Mouse (Mus musculus) cerebellum, adult 9-11 months (tissue): ENCODE results near the gene Cyp4f18.
"Not testable (repeated sequence)": the region's sequence is repeated elsewhere in the genome, so short reads cannot be mapped to it uniquely, and the experiment has no call there.

Experiments used
- DNase-seq: peaks from one replicate; pipeline ENCODE4 v3.0.0; 2022

Cyp4f18 gene

GRCm38 (mm10) chr8:71971945-71972344 is 37.5 kb downstream of the Cyp4f18 start:
- DNase-seq = no peak

DNA sequence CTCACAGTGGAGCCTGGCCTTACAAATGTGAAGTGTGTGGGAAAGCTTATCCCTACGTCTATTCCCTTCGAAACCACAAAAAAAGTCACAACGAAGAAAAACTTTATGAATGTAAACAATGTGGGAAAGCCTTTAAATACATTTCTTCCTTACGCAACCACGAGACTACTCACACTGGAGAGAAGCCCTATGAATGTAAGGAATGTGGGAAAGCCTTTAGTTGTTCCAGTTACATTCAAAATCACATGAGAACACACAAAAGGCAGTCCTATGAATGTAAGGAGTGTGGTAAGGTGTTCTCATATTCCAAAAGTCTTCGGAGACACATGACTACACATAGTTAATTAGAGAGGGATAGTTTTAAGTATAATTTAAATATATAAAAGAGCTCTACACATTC is 40.8 kb downstream of the Cyp4f18 start:
- DNase-seq = no peak

DNA sequence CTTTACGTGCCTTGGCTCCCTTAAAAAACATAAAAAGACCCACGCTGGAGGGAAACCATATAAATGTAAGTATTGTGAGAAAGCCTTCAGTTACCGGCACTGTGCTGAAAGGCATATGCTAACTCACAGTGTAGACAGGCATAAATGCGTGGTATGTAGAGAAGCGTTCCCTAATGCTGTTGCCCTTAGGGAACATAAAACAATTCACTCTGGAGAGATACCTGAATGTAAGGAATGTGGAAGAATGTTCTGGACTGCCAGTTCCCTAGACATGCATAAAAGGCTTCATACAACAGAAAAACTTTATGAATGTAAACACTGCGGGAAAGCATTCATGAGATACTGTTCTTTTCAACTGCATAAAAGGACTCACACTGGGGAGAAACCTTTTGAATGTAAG is 41.3 kb downstream of the Cyp4f18 start:
- DNase-seq = no peak

DNA sequence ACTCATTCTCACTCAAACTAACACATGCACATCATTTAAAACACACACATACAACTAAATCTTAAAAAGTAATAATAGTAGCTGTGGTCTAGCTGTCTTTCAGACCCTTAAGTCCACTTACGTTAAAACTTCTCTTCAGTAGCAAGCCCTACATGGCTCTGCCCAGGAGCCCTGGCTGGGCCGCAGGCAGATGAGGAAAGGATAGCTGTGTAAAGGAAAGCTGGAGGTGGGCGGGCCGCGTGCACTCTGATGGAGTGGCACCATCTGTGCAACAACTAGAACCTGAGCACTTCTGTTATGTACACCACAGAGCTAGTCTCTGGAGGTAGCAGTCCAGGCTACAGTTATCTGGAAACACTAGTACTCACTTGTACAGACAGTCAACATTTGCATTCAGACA is 42.2 kb downstream of the Cyp4f18 start:
- no peak for DNase-seq

GRCm38 (mm10) chr8:71966411-71966810 is 43.0 kb downstream of the Cyp4f18 start:
- no peak for DNase-seq

- DNase-seq = no peak
Observed at GRCm38 (mm10) chr8:71965166-71965565, 44.3 kb downstream of the Cyp4f18 start.

DNA sequence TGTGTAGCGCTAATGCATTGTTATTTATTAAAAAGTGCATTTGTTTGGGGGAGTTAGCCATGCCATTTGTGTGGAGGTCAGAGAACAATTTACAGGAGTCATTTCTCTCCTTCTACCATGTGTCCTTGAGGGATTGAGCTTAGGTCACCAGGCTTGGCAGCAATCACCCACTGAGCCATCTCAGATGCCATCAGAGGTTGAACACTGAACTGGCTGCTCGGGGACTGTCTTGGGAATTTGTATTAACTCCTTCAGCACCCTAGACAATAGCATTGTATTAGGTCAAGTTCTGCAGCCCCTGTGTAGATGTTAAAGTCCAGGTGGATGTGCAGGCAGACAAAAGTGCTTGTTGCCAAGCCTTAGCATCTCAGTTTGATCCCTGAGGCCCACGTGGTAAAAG is 45.4 kb downstream of the Cyp4f18 start:
- no peak for DNase-seq

GRCm38 (mm10) chr8:71961796-71962195 is 47.6 kb downstream of the Cyp4f18 start:
- no peak for DNase-seq

- no peak for DNase-seq
Observed at GRCm38 (mm10) chr8:71960483-71960882, 48.9 kb downstream of the Cyp4f18 start.

DNA sequence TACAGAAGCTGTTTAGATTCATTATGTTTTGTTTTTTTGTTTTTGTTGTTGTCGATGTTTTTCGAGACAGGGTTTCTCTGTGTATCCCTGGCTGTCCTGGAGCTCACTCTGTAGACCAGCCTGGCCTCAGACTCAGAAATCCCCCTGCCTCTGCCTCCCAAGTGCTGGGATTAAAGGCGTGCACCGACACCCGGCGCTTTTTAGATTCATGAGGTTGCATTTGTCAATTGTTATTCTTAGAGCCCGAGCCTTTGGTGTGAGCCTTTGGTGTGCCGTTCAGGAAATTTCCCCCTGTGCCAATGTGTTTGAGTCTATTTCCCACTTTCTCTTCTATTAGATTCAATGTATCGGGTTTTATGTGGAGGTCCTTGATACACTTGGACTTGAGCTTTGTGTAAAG is 54.8 kb downstream of the Cyp4f18 start:
- DNase-seq = no peak

GRCm38 (mm10) chr8:71952961-71953700 is 56.3 kb downstream of the Cyp4f18 start:
- not testable (repeated sequence) for DNase-seq

GRCm38 (mm10) chr8:71952489-71952888 is 56.9 kb downstream of the Cyp4f18 start:
- DNase-seq = no peak

DNA sequence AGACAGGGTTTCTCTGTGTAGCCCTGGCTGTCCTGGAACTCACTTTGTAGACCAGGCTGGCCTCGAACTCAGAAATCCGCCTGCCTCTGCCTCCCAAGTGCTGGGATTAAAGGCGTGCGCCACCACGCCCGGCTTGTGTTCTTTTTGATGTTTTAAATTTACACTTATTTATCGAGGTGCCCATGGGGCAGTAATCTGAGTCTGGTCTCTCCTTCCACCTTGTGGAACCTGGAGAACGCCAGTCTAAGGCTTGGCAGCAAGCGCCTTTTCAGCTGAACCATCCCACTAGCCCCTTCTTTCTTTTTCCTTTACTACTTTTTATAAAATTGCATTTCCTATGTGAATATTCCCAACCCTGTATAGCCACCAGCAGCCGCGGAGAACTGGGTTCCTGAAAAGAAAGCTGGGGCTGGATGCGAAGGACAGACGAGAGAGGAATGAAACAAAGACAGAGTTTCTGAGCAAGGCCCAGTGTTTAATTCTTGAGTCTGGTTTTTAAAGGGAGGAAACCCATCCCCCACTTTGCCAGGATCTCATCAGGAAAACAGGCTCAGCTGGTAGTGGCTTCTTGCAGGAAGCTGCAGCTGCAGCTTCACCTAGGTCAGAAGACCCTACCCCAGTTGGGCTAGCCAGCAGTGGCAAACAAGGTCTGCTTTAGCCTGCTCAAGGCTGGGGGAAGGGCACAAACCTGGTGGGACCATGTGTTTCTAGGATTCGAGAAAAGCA is 57.8 kb downstream of the Cyp4f18 start:
- DNase-seq = peak; percentile 33

GRCm38 (mm10) chr8:71950482-71951221 is 58.8 kb downstream of the Cyp4f18 start, which contains the start of gene Zfp961:
TSS of gene Zfp961 (plus strand) at chr8:71951038.
- DNase-seq = peak; percentile 98

GRCm38 (mm10) chr8:71948624-71949023 is 60.8 kb downstream of the Cyp4f18 start:
- DNase-seq = no peak

- no peak for DNase-seq
Observed at GRCm38 (mm10) chr8:71941776-71942175, 67.7 kb downstream of the Cyp4f18 start.

DNA sequence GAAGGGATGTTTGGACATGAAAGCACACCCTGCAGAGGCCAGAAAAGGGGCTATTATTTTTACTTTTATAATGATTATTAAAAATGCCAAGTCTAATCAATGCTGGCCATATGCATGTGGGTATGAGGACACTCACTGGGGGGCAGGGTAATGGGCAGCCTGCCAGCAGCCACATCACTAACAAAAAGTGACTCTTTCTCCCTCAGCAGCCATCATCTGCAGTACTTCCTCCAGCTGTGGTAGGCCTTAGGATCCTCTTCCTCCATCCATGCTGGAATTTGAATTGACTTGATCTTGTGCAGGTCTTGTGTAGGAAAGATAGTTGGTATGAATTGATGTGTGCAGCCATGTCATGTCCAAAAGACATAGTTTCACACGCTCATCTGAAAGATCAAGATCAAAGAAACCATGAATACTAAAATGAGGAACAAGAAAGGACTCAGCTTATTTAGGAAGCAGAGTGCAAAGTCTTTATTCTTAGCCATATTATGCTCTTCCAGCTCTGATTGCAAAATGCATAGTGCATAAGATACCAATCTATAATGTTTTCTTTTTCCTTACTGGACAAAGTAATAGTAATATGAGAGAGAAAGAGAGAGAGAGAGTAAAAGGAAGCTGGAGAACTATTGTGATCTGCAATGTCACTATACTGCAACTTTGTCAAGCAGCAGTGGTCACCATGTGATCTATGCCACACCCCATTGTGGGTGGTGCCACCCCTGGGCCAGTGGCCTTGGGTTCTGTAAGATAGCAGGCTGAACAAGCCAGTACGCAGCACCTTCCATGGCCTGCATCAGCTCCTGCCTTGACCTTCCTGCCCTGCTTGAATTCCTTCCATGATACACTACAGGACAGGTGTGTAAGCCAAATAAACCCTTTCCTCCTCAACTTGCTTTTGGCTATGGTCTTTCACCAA is 68.9 kb downstream of the Cyp4f18 start:
- no peak for DNase-seq
